Mouse (Mus musculus): ENCODE results near the gene Clk1. TPM values are rescaled to one million over a fixed set of nuclear protein-coding genes. Genes with fewer than 3 reads are reported as not detected.

The Clk1 gene
- polyA plus RNA-seq, 1 experiment from 2014 or later = 123 TPM

DNA sequence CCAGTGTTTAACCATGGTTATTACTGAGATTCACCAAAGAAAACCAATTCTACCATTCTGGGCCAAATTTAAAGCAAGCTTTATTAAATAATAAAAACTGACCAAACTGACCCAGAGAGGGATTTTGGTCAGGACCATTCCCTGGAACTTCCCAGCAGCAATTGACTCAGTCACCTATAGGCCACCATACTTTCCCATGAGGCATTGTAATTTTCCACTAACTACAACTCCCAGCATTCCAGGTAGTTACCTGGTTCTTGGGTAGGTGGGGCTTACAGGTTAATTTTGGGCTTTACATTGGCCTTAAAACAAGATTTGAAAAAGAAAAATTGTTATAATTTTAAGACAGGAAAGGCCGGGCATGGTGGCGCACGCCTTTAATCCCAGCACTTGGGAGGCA, 58.0 kb downstream of the Clk1 start:
- Histone ChIP-seq H3K36me3 (no peaks in the 10 kb centered on the region), H3K4me3 (no peak overlapping the region), H3K4me1 (peaks cover 3% of the 10 kb centered on the region; the same call in 1 of the 2 replicates), H3K9me3 (replicated peaks) (peaks cover 8% of the 10 kb centered on the region), H3K27me3 (ENCODE audit: low read depth, poor library complexity, severe bottlenecking) (no peaks in the 10 kb centered on the region), H3K27ac (replicated peaks) (no peak overlapping the region)
- 99% methylated on average over 3 of the region's 3 CpGs for WGBS
- no peak for DNase-seq (ENCODE audit: low spot score)

- WGBS = 87% methylated on average over 12 of the region's 12 CpGs
- Histone ChIP-seq H3K4me1 (peaks cover 3% of the 10 kb centered on the region; the same call in 1 of the 2 replicates), H3K27me3 (ENCODE audit: low read depth, poor library complexity, severe bottlenecking) (no peaks in the 10 kb centered on the region)
Observed at GRCm38 (mm10) chr1:58364551-58364950, 59.3 kb downstream of the Clk1 start.

DNA sequence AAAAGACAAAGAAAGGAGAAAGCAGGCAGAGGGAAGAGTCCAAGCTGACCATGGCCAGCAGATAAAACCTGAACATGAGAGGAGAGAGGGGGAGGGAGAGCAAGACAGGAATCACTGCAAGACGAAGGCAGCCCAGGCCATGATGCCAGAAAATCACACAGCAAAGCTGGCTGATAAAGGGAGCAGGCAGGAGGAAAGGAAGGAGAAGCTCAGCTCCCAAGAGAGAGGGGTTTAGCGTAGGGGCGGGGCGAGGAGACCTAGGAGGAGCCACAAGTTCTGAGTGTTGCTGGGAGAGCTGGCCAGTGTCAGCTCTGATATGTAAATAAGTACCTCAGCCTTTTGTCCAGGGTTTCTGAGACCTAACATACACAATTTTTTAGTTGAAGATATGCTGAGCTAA, 61.6 kb downstream of the Clk1 start:
- Histone ChIP-seq H3K4me1 (peaks cover 3% of the 10 kb centered on the region; the same call in 1 of the 2 replicates), H3K4me3 (no peak overlapping the region), H3K27ac (replicated peaks) (no peak overlapping the region), H3K27me3 (ENCODE audit: low read depth, poor library complexity, severe bottlenecking) (no peaks in the 10 kb centered on the region), H3K9me3 (replicated peaks) (peaks cover 8% of the 10 kb centered on the region), H3K36me3 (no peaks in the 10 kb centered on the region)
- DNase-seq (ENCODE audit: low spot score) = no peak
- 47% methylated on average over 4 of the region's 4 CpGs for WGBS

More at GRCm38 (mm10) chr1:58364551-58364950, 59.3 kb downstream of the Clk1 start:
- no peaks in the 10 kb centered on the region for H3K36me3 ChIP-seq
- H3K9me3 ChIP-seq (replicated peaks) = peaks cover 8% of the 10 kb centered on the region
- no peak overlapping the region for H3K27ac ChIP-seq (replicated peaks)
- H3K4me3 ChIP-seq = no peak overlapping the region
- no peak for DNase-seq (ENCODE audit: low spot score)

Other genes starting within 250 kb of the Clk1 start
- gene Aox4, start 213.7 kb downstream of the Clk1 start, polyA plus RNA-seq (2016; fragmentation: Nextera tagmentation; extraction: Ambion mirVana) = 0.11 TPM in 1 of 2 replicates, not detected in the other
- not detected in 2 replicates for gene Aox2, start 145.7 kb downstream of the Clk1 start, polyA plus RNA-seq (2016; fragmentation: Nextera tagmentation; extraction: Ambion mirVana)
- 454 and 464 TPM in 2 replicates for gene Bzw1, start 31.2 kb downstream of the Clk1 start, polyA plus RNA-seq (2016; fragmentation: Nextera tagmentation; extraction: Ambion mirVana)
- gene Nif3l1, start 21.1 kb upstream of the Clk1 start, polyA plus RNA-seq (2016; fragmentation: Nextera tagmentation; extraction: Ambion mirVana) = 70.8 and 76.7 TPM in 2 replicates
- 57.4 and 62.5 TPM in 2 replicates for gene Ppil3, start 21.4 kb upstream of the Clk1 start, polyA plus RNA-seq (2016; fragmentation: Nextera tagmentation; extraction: Ambion mirVana)
- gene Orc2, start 81.0 kb upstream of the Clk1 start, polyA plus RNA-seq (2016; fragmentation: Nextera tagmentation; extraction: Ambion mirVana) = 41.9 and 50.9 TPM in 2 replicates
- gene Fam126b, start 162.3 kb upstream of the Clk1 start, polyA plus RNA-seq (2016; fragmentation: Nextera tagmentation; extraction: Ambion mirVana) = 5.2 and 7.7 TPM in 2 replicates
- 144 and 148 TPM in 2 replicates for gene Ndufb3, start 162.3 kb upstream of the Clk1 start, polyA plus RNA-seq (2016; fragmentation: Nextera tagmentation; extraction: Ambion mirVana)